ENCODE assay signal across 7 mouse cellular contexts in the genomic region with DNA sequence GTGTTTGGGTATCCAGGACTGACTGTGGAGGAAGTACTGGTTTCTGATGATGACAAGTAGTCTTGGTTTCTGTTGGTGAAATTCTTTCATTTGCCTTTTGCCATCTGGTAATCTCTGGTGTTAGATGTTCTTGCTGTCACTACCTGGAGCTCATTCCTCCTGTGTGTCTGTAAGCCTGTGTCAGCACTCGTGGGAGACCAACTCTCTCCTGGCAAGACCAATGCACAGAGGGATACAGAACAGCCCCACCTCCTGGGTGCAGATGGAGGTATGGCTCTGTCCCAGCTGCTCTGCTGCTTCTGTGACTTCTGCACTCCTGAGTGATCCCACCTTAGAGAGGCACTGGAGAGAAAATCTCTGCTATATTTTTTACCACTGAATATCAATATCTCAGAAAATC.
"Had no signal": no experiment of that assay in that cellular context is flagged by ENCODE, and none has a peak within 500 bp of the region (broad histone marks: within the 10 kb centered on the region; RNA-seq: fewer than 3 reads in every experiment).

No protein-coding gene starts in this region.

- DNase-seq: lung, adult 2 months; lung, postnatal 14 days; lung, postnatal 36 days; right cerebral cortex, postnatal 14 days; thymus, adult 18-20 months; thymus, postnatal 14 days; thymus, postnatal 36 days had no signal
